Mouse (Mus musculus) brain, embryonic 14.5 days (tissue): Measurements from ENCODE around the gene 2610301B20Rik. TPM values are rescaled to one million over a fixed set of nuclear protein-coding genes. Genes with fewer than 3 reads are reported as not detected.
"Not testable (repeated sequence)": the region's sequence is repeated elsewhere in the genome, so short reads cannot be mapped to it uniquely, and the experiment has no call there.

Source experiments
- DNase-seq: peaks from one replicate; pipeline ENCODE4 v3.0.0-alpha.2; 2011; ENCODE audit warnings: low read depth
- CTCF ChIP-seq: fragments of 200-500 bp; IDR thresholded peaks from 2 replicates; pipeline ENCODE4 v1.5.1; 2012; ENCODE audit warnings: inconsistent platforms, mild to moderate bottlenecking, moderate library complexity, borderline replicate concordance; ENCODE audit not compliant: insufficient read depth, insufficient read length; ENCODE audit errors: extremely low read depth
- POLR2A ChIP-seq: fragments of 200-500 bp; IDR thresholded peaks from 2 replicates; pipeline ENCODE4 v1.6.1; 2012; ENCODE audit warnings: mild to moderate bottlenecking, inconsistent platforms, borderline replicate concordance; ENCODE audit not compliant: poor library complexity, insufficient read depth, insufficient read length, severe bottlenecking; ENCODE audit errors: extremely low read depth
- polyA plus RNA-seq: library from polyadenylated mRNA; depleted of rRNA; stranded (reverse); fragments of >200 nt; gene quantifications from 2 replicates; pipeline ENCODE4 v1.2.3, GENCODE M21; 2012

Gene 2610301B20Rik
- polyA plus RNA-seq, 1 experiment = 32.7 TPM

- TF ChIP-seq POLR2A (no peak), CTCF (no peak)
- no peak for DNase-seq
Observed at GRCm38 (mm10) chr4:10873549-10873919, 764 bp upstream of the 2610301B20Rik start.

GRCm38 (mm10) chr4:10874718-10875121 is 422 bp downstream of the 2610301B20Rik start:
- TF ChIP-seq POLR2A (no peak), CTCF (no peak)
- DNase-seq = peak; percentile 79

GRCm38 (mm10) chr4:10875407-10875806 is 1.1 kb downstream of the 2610301B20Rik start:
- no peak for TF ChIP-seq CTCF
- no peak for TF ChIP-seq POLR2A
- peak; percentile 57 for DNase-seq

DNA sequence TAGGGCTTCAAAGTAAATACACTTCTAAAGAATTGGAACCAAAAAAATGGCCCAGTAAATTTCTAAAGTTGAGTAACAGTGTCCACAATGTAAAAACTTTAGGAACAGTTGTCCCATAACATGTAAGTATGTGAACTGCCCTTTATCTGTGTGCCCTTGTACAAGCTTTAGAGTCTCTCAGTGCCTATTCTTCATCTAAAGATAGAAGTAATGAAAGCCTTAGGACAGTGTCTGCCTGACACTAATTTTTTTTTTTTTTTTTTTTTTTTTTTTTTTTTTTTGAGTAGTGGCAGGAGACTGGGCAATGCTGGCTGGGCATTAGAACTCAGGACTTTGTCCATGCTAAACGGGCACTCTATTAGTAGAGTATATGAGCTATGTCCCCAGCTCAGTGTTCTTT is 2.8 kb downstream of the 2610301B20Rik start:
- DNase-seq = no peak
- TF ChIP-seq POLR2A = no peak
- TF ChIP-seq CTCF = no peak

DNA sequence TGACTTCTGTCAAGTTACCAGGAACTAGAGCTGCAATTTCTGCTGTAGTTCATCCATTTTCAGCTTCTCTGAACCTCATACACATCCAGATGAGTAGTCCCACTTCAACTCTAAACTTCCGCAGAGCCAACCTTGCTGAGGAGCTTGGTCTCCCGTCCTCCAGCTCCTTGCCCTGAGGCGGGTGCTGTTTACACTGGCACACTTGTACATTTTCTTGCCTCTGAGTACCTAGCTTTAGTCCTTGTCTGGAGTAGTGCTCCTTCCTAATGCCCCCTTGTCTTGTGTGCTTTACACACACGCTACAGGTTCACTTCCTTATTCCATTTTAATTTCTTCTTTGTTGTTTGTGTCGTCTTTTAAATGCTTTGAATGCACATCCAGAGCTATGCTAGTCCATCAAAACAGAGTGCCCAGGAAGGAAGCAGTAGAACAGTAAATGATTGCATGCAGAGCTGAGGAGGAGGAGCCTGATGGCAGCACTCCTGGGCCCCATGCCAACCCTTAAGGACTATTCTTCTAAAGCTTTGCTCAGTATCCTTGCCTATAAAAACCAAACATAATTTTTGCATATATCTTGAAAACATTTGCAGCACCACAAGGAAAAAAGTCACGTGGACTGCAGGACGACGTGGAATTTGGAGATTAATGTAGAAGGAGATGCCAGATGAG is 9.6 kb downstream of the 2610301B20Rik start:
- TF ChIP-seq POLR2A = no peak
- no peak for TF ChIP-seq CTCF
- DNase-seq = no peak

GRCm38 (mm10) chr4:10888835-10889234 is 14.5 kb downstream of the 2610301B20Rik start:
- no peak for DNase-seq
- TF ChIP-seq POLR2A (no peak), CTCF (no peak)

GRCm38 (mm10) chr4:10896262-10896661 is 22.0 kb downstream of the 2610301B20Rik start:
- no peak for DNase-seq
- no peak for TF ChIP-seq CTCF
- no peak for TF ChIP-seq POLR2A

GRCm38 (mm10) chr4:10896859-10897258 is 22.6 kb downstream of the 2610301B20Rik start:
- DNase-seq = peak; percentile 77
- TF ChIP-seq CTCF = peak; percentile 64; the same call in 1 of the 2 replicates
- no peak for TF ChIP-seq POLR2A

DNA sequence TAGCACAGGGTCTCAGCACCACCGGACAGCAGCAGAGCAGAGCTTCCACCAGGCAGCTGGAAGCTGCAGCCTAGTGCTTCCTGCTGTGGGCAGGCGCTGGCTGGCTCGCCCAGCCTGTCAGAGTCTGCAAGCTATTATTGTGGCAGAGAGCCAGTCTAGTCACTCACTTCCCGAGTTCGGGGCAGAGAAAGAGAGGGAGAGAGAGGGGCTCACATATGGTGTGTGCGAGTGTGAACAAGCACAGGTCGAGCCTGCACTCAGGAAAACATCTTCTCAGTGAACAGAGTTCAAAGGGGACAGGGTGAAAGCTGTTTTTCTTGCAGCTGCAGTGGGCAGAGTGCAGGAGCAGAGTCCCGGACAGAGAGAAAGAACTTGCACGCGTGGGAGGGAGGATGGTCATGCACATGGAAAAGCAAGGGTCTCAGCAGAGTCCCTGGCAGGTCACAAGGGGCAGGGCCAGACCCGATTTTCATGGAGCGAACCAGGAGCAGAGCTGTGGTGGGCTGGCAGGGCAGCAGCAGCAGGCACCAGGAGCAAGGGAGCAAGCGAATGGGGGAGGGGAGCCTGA is 31.0 kb downstream of the 2610301B20Rik start:
- no peak for TF ChIP-seq POLR2A
- TF ChIP-seq CTCF = no peak
- peak; percentile 67 for DNase-seq

DNA sequence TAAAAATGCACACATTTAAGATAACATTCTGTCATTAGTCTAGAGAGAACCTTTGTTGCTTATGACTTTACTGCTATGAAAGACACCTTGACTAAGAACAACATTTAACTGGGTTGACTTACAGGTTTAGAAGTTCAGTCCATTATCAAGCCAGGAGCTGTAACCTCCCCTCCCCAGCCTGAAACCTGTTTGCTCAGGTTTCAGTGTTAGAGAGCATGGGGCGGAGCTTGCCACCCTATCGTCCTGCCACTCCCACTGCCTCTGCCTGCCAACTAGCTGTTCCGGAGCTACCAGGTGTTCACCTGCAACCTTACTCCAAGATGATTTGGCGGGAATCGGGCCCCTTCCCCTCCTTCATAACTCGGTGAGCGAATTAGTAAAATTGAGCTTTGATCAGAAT is 37.1 kb downstream of the 2610301B20Rik start:
- not testable (repeated sequence) for DNase-seq

DNA sequence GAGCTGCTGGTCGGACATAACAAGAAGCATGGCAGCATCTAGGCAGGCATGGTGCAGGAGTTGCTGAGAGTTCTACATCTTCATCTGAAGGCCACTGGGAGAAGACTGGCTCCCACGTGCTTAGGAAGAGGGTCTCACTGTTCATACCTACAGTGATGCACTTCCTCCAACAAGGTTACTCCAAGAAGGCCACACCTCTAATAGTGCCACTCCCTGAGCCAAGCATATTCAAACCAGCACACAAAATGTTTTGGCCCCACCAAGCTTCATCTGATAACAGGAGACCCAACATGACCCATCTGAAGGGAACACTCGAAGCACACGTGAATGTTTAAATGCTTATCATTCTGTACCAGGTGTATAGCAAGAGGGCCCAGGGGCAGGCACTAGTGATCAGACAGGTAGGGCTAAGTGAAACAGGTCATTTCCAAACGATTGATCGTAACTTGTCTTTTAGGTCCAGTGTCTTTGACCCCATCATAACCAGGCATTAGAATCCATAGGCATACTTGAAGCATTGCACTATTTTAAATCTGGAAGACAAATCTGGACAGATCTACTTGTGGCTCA is 37.7 kb downstream of the 2610301B20Rik start:
- TF ChIP-seq POLR2A (no peak), CTCF (no peak)
- DNase-seq = no peak
